Mouse (Mus musculus) midbrain, embryonic 11.5 days (tissue): ENCODE data around the gene Map3k10. TPM values are rescaled to one million over a fixed set of nuclear protein-coding genes. Genes with fewer than 3 reads are reported as not detected.
"Not testable (repeated sequence)": the region's sequence is repeated elsewhere in the genome, so short reads cannot be mapped to it uniquely, and the experiment has no call there.

Source experiments
- ATAC-seq: fragments of 200-750 bp; cut with Nextera tagmentation; 2 replicates; pipeline ENCODE4 v1.8.0; 2017; ENCODE audit warnings: moderate TSS enrichment, moderate library complexity; ENCODE audit not compliant: low FRiP score
- DNase-seq: peaks from one replicate; pipeline ENCODE4 v3.0.0; 2015; ENCODE audit warnings: low spot score; ENCODE audit errors: missing footprints
- H3K27ac ChIP-seq: fragments of 300-500 bp; sonication (generic); 2 replicates; pipeline ENCODE4 v1.5.1; 2014; ENCODE audit warnings: low read depth, low read length
- H3K27me3 ChIP-seq: fragments of 300-500 bp; sonication (generic); 2 replicates; pipeline ENCODE4 v1.6.1; 2014; ENCODE audit warnings: mild to moderate bottlenecking, low read length, moderate library complexity, mixed read lengths; ENCODE audit not compliant: control insufficient read depth, insufficient read depth
- H3K36me3 ChIP-seq: fragments of 300-500 bp; sonication (generic); 2 replicates; pipeline ENCODE4 v1.6.1; 2014; ENCODE audit warnings: mild to moderate bottlenecking, low read length, moderate library complexity, mixed read lengths; ENCODE audit not compliant: control insufficient read depth, insufficient read depth
- H3K4me1 ChIP-seq: fragments of 300-500 bp; sonication (generic); 2 replicates; pipeline ENCODE4 v1.6.1; 2014; ENCODE audit warnings: low read length; ENCODE audit not compliant: control insufficient read depth, insufficient read depth
- H3K4me2 ChIP-seq: fragments of 300-500 bp; sonication (generic); 2 replicates; pipeline ENCODE4 v1.6.1; 2014; ENCODE audit warnings: mild to moderate bottlenecking, moderate library complexity
- H3K4me3 ChIP-seq: fragments of 300-500 bp; sonication (generic); 2 replicates; pipeline ENCODE4 v1.5.1; 2014; ENCODE audit warnings: low read depth, low read length
- H3K9ac ChIP-seq: fragments of 300-500 bp; sonication (generic); 2 replicates; pipeline ENCODE4 v1.6.1; 2014; ENCODE audit warnings: low read length
- H3K9me3 ChIP-seq: fragments of 300-500 bp; sonication (generic); 2 replicates; pipeline ENCODE4 v1.6.1; 2016; ENCODE audit warnings: low read length; ENCODE audit not compliant: control insufficient read depth
- WGBS: fragments of 180-500 bp; shearing (Covaris S2); extraction: QIAGEN DNeasy Blood & Tissue Kit; methylation state at CpG from one replicate; pipeline ENCODE4 v1.1.7; 2014; 5-methylcytosine and 5-hydroxymethylcytosine counted together
- polyA plus RNA-seq: library from polyadenylated mRNA; unstranded; fragments of >200 nt; fragmentation: Nextera tagmentation; extraction: Ambion mirVana; gene quantifications from 2 replicates; pipeline ENCODE4 v1.2.1, GENCODE M21; 2014

Gene Map3k10
- polyA plus RNA-seq, 1 experiment from 2014 or later, result 8.8 TPM

- Histone ChIP-seq H3K4me2 (no peak overlapping the region), H3K27me3 (peaks cover 1% of the 10 kb centered on the region; the same call in 1 of the 2 replicates), H3K27ac (no peak overlapping the region), H3K4me1 (no peaks in the 10 kb centered on the region), H3K4me3 (no peak overlapping the region), H3K36me3 (no peaks in the 10 kb centered on the region), H3K9me3 (no peaks in the 10 kb centered on the region), H3K9ac (no peak overlapping the region)
- 86% methylated on average over 6 of the region's 6 CpGs for WGBS
- DNase-seq (no peak), ATAC-seq (no peak)
Observed at GRCm38 (mm10) chr7:27647281-27648002, 27.0 kb downstream of the Map3k10 start.

- Histone ChIP-seq H3K4me3 (no peak overlapping the region), H3K9ac (no peak overlapping the region), H3K9me3 (no peaks in the 10 kb centered on the region), H3K4me2 (no peak overlapping the region), H3K27ac (no peak overlapping the region), H3K4me1 (no peaks in the 10 kb centered on the region), H3K36me3 (no peaks in the 10 kb centered on the region), H3K27me3 (no peaks in the 10 kb centered on the region)
- ATAC-seq (no peak), DNase-seq (no peak)
- 89% methylated on average over 7 of the region's 7 CpGs for WGBS
Observed at GRCm38 (mm10) chr7:27646516-27646915, 27.9 kb downstream of the Map3k10 start.

GRCm38 (mm10) chr7:27644471-27644870 lies 29.9 kb downstream of the Map3k10 start:
- 52% methylated on average over 1 of the region's 1 CpGs for WGBS
- Histone ChIP-seq H3K27me3 (no peaks in the 10 kb centered on the region), H3K9ac (no peak overlapping the region), H3K27ac (no peak overlapping the region), H3K4me2 (no peak overlapping the region), H3K9me3 (no peaks in the 10 kb centered on the region), H3K4me3 (no peak overlapping the region), H3K36me3 (no peaks in the 10 kb centered on the region), H3K4me1 (no peaks in the 10 kb centered on the region)
- DNase-seq (no peak), ATAC-seq (no peak)

DNA sequence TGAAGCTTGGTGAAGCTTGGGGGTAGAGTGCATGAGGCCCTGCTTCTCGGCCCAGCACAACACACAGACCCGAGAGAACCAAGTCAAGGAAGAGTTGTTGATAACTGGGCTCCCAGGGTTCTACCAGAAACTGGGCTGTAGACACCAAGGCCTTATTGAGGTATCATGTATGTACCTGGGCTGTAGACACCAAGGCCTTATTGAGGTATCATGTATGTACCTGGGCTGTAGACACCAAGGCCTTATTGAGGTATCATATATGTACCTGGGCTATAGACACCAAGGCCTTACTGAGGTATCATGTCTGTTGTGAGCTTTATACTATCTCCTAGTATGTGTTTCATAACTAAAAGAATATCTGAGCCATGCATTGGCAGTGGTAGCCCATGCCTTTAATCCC lies 39.3 kb downstream of the Map3k10 start:
- not testable (repeated sequence) for DNase-seq, H3K9ac ChIP-seq, H3K4me2 ChIP-seq, H3K4me1 ChIP-seq, H3K4me3 ChIP-seq, H3K27me3 ChIP-seq, H3K9me3 ChIP-seq, ATAC-seq, H3K27ac ChIP-seq
- 94% methylated on average over 2 of the region's 2 CpGs for WGBS
- H3K36me3 ChIP-seq, result peaks cover 22% of the 10 kb centered on the region

DNA sequence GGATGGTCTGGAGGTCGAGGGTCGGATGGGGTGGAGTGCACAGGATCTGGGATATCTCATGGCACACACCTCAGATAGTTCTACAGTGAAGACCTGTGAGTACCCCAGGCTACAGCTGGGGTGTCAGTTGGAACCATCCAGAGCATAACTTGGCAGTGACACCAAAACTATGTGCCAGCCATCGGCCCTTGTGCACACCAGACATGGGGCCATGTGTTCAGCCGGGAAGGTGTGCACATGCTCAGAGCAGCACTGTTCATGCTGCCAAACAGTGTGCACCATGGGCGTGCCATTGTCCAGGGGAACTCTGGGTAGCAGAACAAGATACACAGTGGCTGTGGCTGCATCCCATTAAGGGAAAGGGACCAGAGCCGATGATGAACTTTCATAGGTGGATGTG lies 39.7 kb downstream of the Map3k10 start:
- no peaks in the 10 kb centered on the region for H3K27me3 ChIP-seq
- peaks cover 22% of the 10 kb centered on the region for H3K36me3 ChIP-seq
- no peak overlapping the region for H3K4me2 ChIP-seq
- H3K9me3 ChIP-seq, result no peaks in the 10 kb centered on the region
- H3K27ac ChIP-seq, result no peak overlapping the region
- DNase-seq (no peak), ATAC-seq (no peak)
- WGBS, result 92% methylated on average over 6 of the region's 6 CpGs
- H3K4me3 ChIP-seq, result no peak overlapping the region
- H3K4me1 ChIP-seq, result no peaks in the 10 kb centered on the region
- H3K9ac ChIP-seq, result no peak overlapping the region

GRCm38 (mm10) chr7:27633166-27633565 lies 41.2 kb downstream of the Map3k10 start:
- ATAC-seq, result no peak
- Histone ChIP-seq H3K4me3 (no peak overlapping the region), H3K4me1 (no peaks in the 10 kb centered on the region), H3K9me3 (no peaks in the 10 kb centered on the region), H3K4me2 (no peak overlapping the region), H3K9ac (no peak overlapping the region), H3K27me3 (no peaks in the 10 kb centered on the region), H3K27ac (no peak overlapping the region), H3K36me3 (peaks cover 26% of the 10 kb centered on the region)
- DNase-seq, result no peak
- WGBS, result 84% methylated on average over 6 of the region's 6 CpGs

- Histone ChIP-seq H3K27me3 (no peaks in the 10 kb centered on the region), H3K9ac (no peak overlapping the region), H3K9me3 (no peaks in the 10 kb centered on the region), H3K4me2 (no peak overlapping the region), H3K4me1 (no peaks in the 10 kb centered on the region), H3K27ac (no peak overlapping the region), H3K4me3 (no peak overlapping the region), H3K36me3 (peaks cover 22% of the 10 kb centered on the region)
- DNase-seq (no peak), ATAC-seq (no peak)
- 95% methylated on average over 4 of the region's 4 CpGs for whole genome bisulfite sequencing
Observed at GRCm38 (mm10) chr7:27631439-27631838, 43.0 kb downstream of the Map3k10 start.

- not testable (repeated sequence) for H3K9me3 ChIP-seq, H3K4me1 ChIP-seq, H3K9ac ChIP-seq, H3K4me3 ChIP-seq, H3K4me2 ChIP-seq, DNase-seq, ATAC-seq, H3K27me3 ChIP-seq, H3K27ac ChIP-seq
- H3K36me3 ChIP-seq, result peaks cover 17% of the 10 kb centered on the region
- 98% methylated on average over 7 of the region's 7 CpGs for WGBS
Observed at GRCm38 (mm10) chr7:27628816-27629215, 45.6 kb downstream of the Map3k10 start.

DNA sequence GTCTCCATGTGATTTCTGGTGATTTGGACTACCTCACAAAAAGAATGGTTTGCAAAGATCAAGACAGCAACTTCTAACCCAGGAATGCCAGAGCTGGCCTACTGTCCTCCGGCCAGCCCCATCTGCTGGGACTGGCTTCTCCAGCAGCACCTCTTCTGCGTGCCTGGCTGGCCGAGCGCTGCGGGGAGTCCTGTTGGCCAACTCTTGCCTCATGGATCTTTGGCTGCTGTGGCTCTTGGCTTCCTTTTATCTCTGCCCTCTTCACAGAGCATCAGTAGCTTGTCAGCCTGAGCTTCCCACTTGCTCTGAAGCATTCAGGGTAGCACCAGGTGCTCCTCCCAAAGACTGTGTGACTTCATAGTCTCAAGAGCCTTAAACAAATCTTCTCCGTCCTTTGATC lies 46.2 kb downstream of the Map3k10 start:
- Histone ChIP-seq H3K4me3 (no peak overlapping the region), H3K9me3 (no peaks in the 10 kb centered on the region), H3K4me1 (no peaks in the 10 kb centered on the region), H3K27me3 (no peaks in the 10 kb centered on the region), H3K36me3 (peaks cover 17% of the 10 kb centered on the region), H3K9ac (no peak overlapping the region), H3K4me2 (no peak overlapping the region), H3K27ac (no peak overlapping the region)
- WGBS, result 95% methylated on average over 6 of the region's 6 CpGs
- ATAC-seq, result no peak
- no peak for DNase-seq
